Mouse (Mus musculus) brain, embryonic 14.5 days (tissue): ENCODE results near the gene Adam12.

Source experiments
- CTCF ChIP-seq: fragments of 200-500 bp; IDR thresholded peaks from 2 replicates; pipeline ENCODE4 v1.5.1; 2012; ENCODE audit warnings: inconsistent platforms, mild to moderate bottlenecking, moderate library complexity, borderline replicate concordance; ENCODE audit not compliant: insufficient read depth, insufficient read length; ENCODE audit errors: extremely low read depth
- POLR2A ChIP-seq: fragments of 200-500 bp; IDR thresholded peaks from 2 replicates; pipeline ENCODE4 v1.6.1; 2012; ENCODE audit warnings: mild to moderate bottlenecking, inconsistent platforms, borderline replicate concordance; ENCODE audit not compliant: poor library complexity, insufficient read depth, insufficient read length, severe bottlenecking; ENCODE audit errors: extremely low read depth

DNA sequence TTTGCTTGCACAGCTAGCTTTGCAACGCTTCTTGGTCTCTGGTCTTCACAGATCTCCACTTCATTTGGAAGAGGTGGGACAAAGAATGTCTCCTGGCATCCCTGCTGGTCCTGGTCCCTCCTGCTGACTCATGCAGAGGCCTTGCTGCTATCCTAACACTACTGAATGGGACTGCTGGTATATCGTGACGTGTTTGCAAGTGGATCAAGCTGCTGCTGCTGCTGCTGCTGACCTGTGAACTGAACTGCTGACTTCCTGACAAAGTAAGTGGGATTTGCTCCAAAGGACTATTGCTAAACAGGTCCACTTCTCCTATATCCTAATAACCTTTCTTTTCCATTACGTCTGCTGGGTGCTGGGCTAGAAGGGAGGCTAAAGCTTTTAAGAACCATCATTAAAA lies 56.7 kb downstream of the Adam12 start:
- TF ChIP-seq CTCF (no peak), POLR2A (no peak)
